Mouse (Mus musculus): Measurements from ENCODE around the gene Cd4. TPM values are rescaled to one million over a fixed set of nuclear protein-coding genes. Genes with fewer than 3 reads are reported as not detected.

The Cd4 gene
- total RNA-seq, 2 experiments from 2014 or later: 0.61 to 2.1 TPM

Other genes with a start within 250 kb of the Cd4 start
- gene Lpcat3, start 225.2 kb downstream of the Cd4 start, total RNA-seq (2021): 10 to 100 TPM; 28.2 to 41.3 TPM
- gene Emg1, start 176.0 kb downstream of the Cd4 start, total RNA-seq (2021): 10 to 100 TPM; 61.0 to 62.5 TPM
- gene Phb2, start 175.9 kb downstream of the Cd4 start, total RNA-seq (2021): 100 to 1,000 TPM; 205 to 206 TPM
- 1 to 10 TPM; 1.8 to 3.8 TPM for gene Ptpn6, start 149.5 kb downstream of the Cd4 start, total RNA-seq (2021)
- 100 to 1,000 TPM; 213 to 226 TPM for gene Grcc10, start 146.8 kb downstream of the Cd4 start, total RNA-seq (2021)
- not detected for gene Gm45234, start 132.2 kb downstream of the Cd4 start, total RNA-seq (2021)
- gene Atn1, start 131.7 kb downstream of the Cd4 start, total RNA-seq (2021): 10 to 100 TPM; 37.6 to 46.7 TPM
- 1 to 10 TPM; 2.9 to 6.5 TPM for gene Eno2, start 118.5 kb downstream of the Cd4 start, total RNA-seq (2021)
- not detected for gene Lrrc23, start 108.5 kb downstream of the Cd4 start, total RNA-seq (2021)
- 1 to 10 TPM; 3.5 to 6.5 TPM for gene Spsb2, start 79.6 kb downstream of the Cd4 start, total RNA-seq (2021)
- gene Tpi1, start 73.9 kb downstream of the Cd4 start, total RNA-seq (2021): 1,000 to 10,000 TPM; 2,520 to 2,805 TPM
- gene Usp5, start 58.7 kb downstream of the Cd4 start, total RNA-seq (2021): 10 to 100 TPM; 66.2 to 66.4 TPM
- gene Cdca3, start 58.7 kb downstream of the Cd4 start, total RNA-seq (2021): 10 to 100 TPM; 13.5 to 14.3 TPM
- gene Gnb3, start 47.9 kb downstream of the Cd4 start, total RNA-seq (2021): 1 to 10 TPM; 8.4 to 9.4 TPM
- 10 to 100 TPM; 33.3 to 41.5 TPM for gene P3h3, start 30.5 kb downstream of the Cd4 start, total RNA-seq (2021)
- gene Gpr162, start 24.2 kb downstream of the Cd4 start, total RNA-seq (2021): 1 to 10 TPM in 1 of 2 experiments, under 1 TPM in 1; 0.38 to 1.1 TPM
- under 1 TPM; 0.56 to 0.68 TPM for gene Lag3, start 23.5 kb upstream of the Cd4 start, total RNA-seq (2021)
- 100 to 1,000 TPM; 273 to 298 TPM for gene Ptms, start 31.9 kb upstream of the Cd4 start, total RNA-seq (2021)
- 100 to 1,000 TPM; 252 to 255 TPM for gene Mlf2, start 43.2 kb upstream of the Cd4 start, total RNA-seq (2021)
- 100 to 1,000 TPM in 1 of 2 experiments, 10 to 100 TPM in 1; 99.9 to 105 TPM for gene Cops7a, start 77.3 kb upstream of the Cd4 start, total RNA-seq (2021)
- under 1 TPM; 0.61 TPM for gene Pianp, start 108.5 kb upstream of the Cd4 start, total RNA-seq (2021)
- 10 to 100 TPM; 21.9 to 27.4 TPM for gene Zfp384, start 120.9 kb upstream of the Cd4 start, total RNA-seq (2021)
- 10 to 100 TPM; 33.4 to 42.7 TPM for gene Ing4, start 151.5 kb upstream of the Cd4 start, total RNA-seq (2021)
- gene Acrbp, start 161.5 kb upstream of the Cd4 start, total RNA-seq (2021): 1 to 10 TPM; 2.7 to 4.7 TPM
- gene Lpar5, start 179.7 kb upstream of the Cd4 start, total RNA-seq (2021): under 1 TPM; 0.16 to 0.41 TPM
- gene Chd4, start 207.8 kb upstream of the Cd4 start, total RNA-seq (2021): 100 to 1,000 TPM; 108 to 125 TPM
- 10 to 100 TPM; 16.0 to 21.1 TPM for gene Nop2, start 243.7 kb upstream of the Cd4 start, total RNA-seq (2021)